Mouse (Mus musculus): Measurements from ENCODE around the gene Exoc8.
A peak's percentile ranks its signal among the peaks of the same experiment; 100 is the strongest.

DNA sequence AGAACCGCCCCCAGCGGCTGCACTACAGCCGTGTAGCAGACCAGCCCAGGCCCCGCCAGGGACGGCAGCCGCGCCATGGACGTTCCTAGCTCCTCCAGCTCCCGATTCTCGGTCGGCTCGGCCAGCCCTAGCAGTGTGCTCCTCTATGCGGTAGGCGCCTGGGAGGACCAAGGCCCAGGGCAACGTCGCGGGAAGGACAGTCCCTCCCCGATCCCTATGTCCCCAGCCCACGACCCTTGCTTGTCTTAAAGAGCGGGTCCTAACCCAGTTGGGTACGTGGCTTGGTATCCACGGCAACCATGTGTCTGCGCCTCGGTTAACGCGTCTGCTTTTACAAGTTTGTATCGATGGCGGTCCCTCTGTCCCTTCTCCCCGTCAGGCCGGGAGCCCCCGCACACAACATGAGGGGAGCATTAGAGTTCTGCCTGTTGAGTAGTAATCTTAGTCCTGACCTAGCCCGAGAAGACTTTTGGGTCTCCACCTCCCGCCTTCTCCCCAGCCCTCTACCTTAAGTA lies 34.3 kb downstream of the Exoc8 start:
- TF ChIP-seq CTCF (conservative IDR thresholded peaks at IDR 0.05; ENCODE audit: insufficient read depth, insufficient read length, low read depth, low read length) (no peak), POLR2A (IDR thresholded peaks at IDR 0.05; ENCODE audit: low read depth, low read length) (peak; percentile 1)
